Mouse (Mus musculus) ES-E14 (cell line): ENCODE data around the gene Cerk.
A peak's percentile ranks its signal among the peaks of the same experiment; 100 is the strongest.

Source experiments
- CHD2 ChIP-seq: IDR thresholded peaks from 2 replicates; pipeline ENCODE4 v1.6.1; 2014; ENCODE audit warnings: mild to moderate bottlenecking, low read depth, low read length, inconsistent platforms
- ZC3H11A ChIP-seq: IDR thresholded peaks from 2 replicates; pipeline ENCODE4 v1.6.1; 2012; ENCODE audit warnings: low read depth, mild to moderate bottlenecking, inconsistent platforms, low read length, borderline replicate concordance
- ZNF384 ChIP-seq: IDR thresholded peaks from 2 replicates; pipeline ENCODE4 v1.6.1; 2012; ENCODE audit warnings: low read depth, low read length, inconsistent platforms

DNA sequence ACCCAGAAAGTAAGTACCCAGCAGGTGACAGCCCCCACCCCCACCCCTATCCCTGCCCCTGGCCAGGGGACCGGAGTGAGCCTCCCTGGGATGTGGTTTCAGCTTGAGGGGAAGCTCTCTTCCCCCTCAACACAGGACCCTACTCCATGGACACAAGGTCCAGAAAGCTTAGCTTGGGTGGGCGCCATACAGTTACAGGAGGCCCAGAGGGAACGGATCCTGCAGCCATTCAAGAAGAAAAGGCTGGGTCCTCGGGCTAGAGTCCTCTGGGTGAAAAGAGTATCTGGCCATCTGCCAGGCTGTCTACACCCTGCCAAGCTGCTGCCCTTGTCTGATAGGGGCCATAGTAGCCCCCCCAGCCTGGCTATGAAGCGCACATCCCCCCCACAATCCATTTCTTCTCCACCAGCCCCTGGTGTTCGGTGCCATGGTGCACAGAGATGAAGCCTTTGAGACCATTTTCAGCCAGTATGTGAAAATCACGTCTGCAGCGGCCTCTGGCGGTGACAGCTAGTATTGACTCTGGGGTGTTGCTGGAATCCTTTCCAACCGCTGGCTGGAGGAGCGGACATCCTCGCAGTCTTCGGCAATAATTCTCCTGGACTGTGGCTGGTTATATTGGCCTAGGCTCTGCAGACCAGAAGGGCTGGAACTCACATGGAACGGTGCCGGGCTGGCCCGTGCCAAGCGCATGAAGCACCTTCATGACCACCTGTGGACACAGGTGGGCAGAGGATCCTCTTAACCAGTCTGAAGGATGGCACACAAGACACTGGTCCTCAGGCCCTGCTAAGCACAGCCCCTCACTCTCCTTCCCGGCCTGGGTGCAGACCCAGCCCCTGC is 50.8 kb downstream of the Cerk start:
- TF ChIP-seq ZNF384: no peak
- TF ChIP-seq CHD2: no peak
- TF ChIP-seq ZC3H11A: peak; percentile 75
